Mouse (Mus musculus) lung, postnatal 0 days (tissue): ENCODE results near the gene Csdc2. TPM values are rescaled to one million over a fixed set of nuclear protein-coding genes. Genes with fewer than 3 reads are reported as not detected.

ENCODE experiments used
- ATAC-seq: fragments of 200-750 bp; cut with Nextera tagmentation; 2 replicates; pipeline ENCODE4 v1.8.0; 2017; ENCODE audit warnings: moderate library complexity
- DNase-seq: peaks from one replicate; pipeline ENCODE4 v3.0.0-alpha.2; 2016; ENCODE audit warnings: low spot score
- H3K27ac ChIP-seq: fragments of 300-500 bp; sonication (generic); 2 replicates; pipeline ENCODE4 v1.5.1; 2014; ENCODE audit warnings: antibody characterized with exemption, mild to moderate bottlenecking, low read length, mixed read lengths
- H3K27me3 ChIP-seq: fragments of 300-500 bp; sonication (generic); replicated peaks from 2 replicates; pipeline ENCODE4 v1.6.1; 2014; ENCODE audit warnings: low read length, mixed read lengths; ENCODE audit not compliant: insufficient read depth
- H3K36me3 ChIP-seq: fragments of 300-500 bp; sonication (generic); 2 replicates; pipeline ENCODE4 v1.6.1; 2014; ENCODE audit warnings: low read length, mixed read lengths; ENCODE audit not compliant: insufficient read depth
- H3K4me1 ChIP-seq: fragments of 300-500 bp; sonication (generic); 2 replicates; pipeline ENCODE4 v1.6.1; 2014; ENCODE audit warnings: antibody characterized with exemption, low read depth, low read length, mixed read lengths; ENCODE audit not compliant: insufficient read depth
- H3K4me2 ChIP-seq: fragments of 300-500 bp; sonication (generic); replicated peaks from 2 replicates; pipeline ENCODE4 v1.6.1; 2014; ENCODE audit warnings: low read depth, mild to moderate bottlenecking, low read length, moderate library complexity, mixed read lengths
- H3K4me3 ChIP-seq: fragments of 300-500 bp; sonication (generic); 2 replicates; pipeline ENCODE4 v1.5.1; 2014; ENCODE audit warnings: low read depth, low read length
- H3K9ac ChIP-seq: fragments of 300-500 bp; sonication (generic); replicated peaks from 2 replicates; pipeline ENCODE4 v1.6.1; 2014; ENCODE audit warnings: low read depth, mild to moderate bottlenecking
- H3K9me3 ChIP-seq: fragments of 300-500 bp; sonication (generic); 2 replicates; pipeline ENCODE4 v1.6.1; 2016; ENCODE audit warnings: low read length, mixed read lengths
- CTCF ChIP-seq: IDR thresholded peaks from 2 replicates; pipeline ENCODE4 v1.5.1; 2016; ENCODE audit warnings: antibody characterized with exemption, mild to moderate bottlenecking
- WGBS: fragments of 180-500 bp; shearing (Covaris S2); extraction: QIAGEN DNeasy Blood & Tissue Kit; methylation state at CpG from one replicate; pipeline ENCODE4 v1.1.7; 2014; 5-methylcytosine and 5-hydroxymethylcytosine counted together
- polyA plus RNA-seq: library from polyadenylated mRNA; unstranded; fragments of >200 nt; fragmentation: Nextera tagmentation; extraction: Ambion mirVana; gene quantifications from 2 replicates; pipeline ENCODE4 v1.2.1, GENCODE M21; 2015

Csdc2 gene
- polyA plus RNA-seq, 1 experiment from 2014 or later = 3.8 TPM

- Histone ChIP-seq H3K4me2 (no peak overlapping the region), H3K27ac (no peak overlapping the region), H3K36me3 (0 out of 2 replicates have a peak, but pooled peaks cover 14% of the 10 kb centered on the region), H3K4me3 (no peak overlapping the region), H3K9ac (no peak overlapping the region), H3K27me3 (no peaks in the 10 kb centered on the region), H3K9me3 (no peaks in the 10 kb centered on the region), H3K4me1 (no peaks in the 10 kb centered on the region)
- WGBS = 57% methylated on average over 6 of the region's 6 CpGs
- DNase-seq = no peak
- ATAC-seq = no peak
- no peak for TF ChIP-seq CTCF
Observed at GRCm38 (mm10) chr15:81993992-81994391, 57.4 kb downstream of the Csdc2 start.

Other genes with a start within 250 kb of the Csdc2 start
- 2.6 and 2.7 TPM in 2 replicates for gene Chadl, start 239.5 kb upstream of the Csdc2 start, polyA plus RNA-seq
- 13.8 and 13.9 TPM in 2 replicates for gene Zc3h7b, start 191.7 kb upstream of the Csdc2 start, polyA plus RNA-seq
- 17.9 and 24.6 TPM in 2 replicates for gene Rangap1, start 191.2 kb upstream of the Csdc2 start, polyA plus RNA-seq
- 38.6 and 44.0 TPM in 2 replicates for gene Tef, start 134.3 kb upstream of the Csdc2 start, polyA plus RNA-seq
- gene Tob2, start 78.0 kb upstream of the Csdc2 start, polyA plus RNA-seq = 24.8 and 30.0 TPM in 2 replicates
- 80.3 and 88.8 TPM in 2 replicates for gene Phf5a, start 64.8 kb upstream of the Csdc2 start, polyA plus RNA-seq
- 89.2 and 90.8 TPM in 2 replicates for gene Aco2, start 64.5 kb upstream of the Csdc2 start, polyA plus RNA-seq
- gene Polr3h, start 10.5 kb upstream of the Csdc2 start, polyA plus RNA-seq = 41.8 and 43.1 TPM in 2 replicates
- 22.1 and 23.4 TPM in 2 replicates for gene Pmm1, start 24.2 kb downstream of the Csdc2 start, polyA plus RNA-seq
- gene 1700029P11Rik, start 43.8 kb downstream of the Csdc2 start, polyA plus RNA-seq = not detected in 2 replicates
- 19.6 and 24.6 TPM in 2 replicates for gene Xrcc6, start 51.1 kb downstream of the Csdc2 start, polyA plus RNA-seq
- 14.5 and 17.1 TPM in 2 replicates for gene Desi1, start 97.1 kb downstream of the Csdc2 start, polyA plus RNA-seq
- gene Snu13, start 110.8 kb downstream of the Csdc2 start, polyA plus RNA-seq = 131 and 139 TPM in 2 replicates
- not detected in 2 replicates for gene 4930407I10Rik, start 122.4 kb downstream of the Csdc2 start, polyA plus RNA-seq
- gene Mei1, start 133.2 kb downstream of the Csdc2 start, polyA plus RNA-seq = not detected in 2 replicates
- 10.4 and 10.8 TPM in 2 replicates for gene Ccdc134, start 191.2 kb downstream of the Csdc2 start, polyA plus RNA-seq
- gene Srebf2, start 210.4 kb downstream of the Csdc2 start, polyA plus RNA-seq = 113 and 115 TPM in 2 replicates